Mouse (Mus musculus) ES-E14 (cell line): ENCODE measurements at regions not wholly inside any gene's neighbourhood (a gene's known extent, or its start where the extent isn't known, plus 50 kb on each side); places are given as distances from the start of the nearest gene placed in this dataset.

Source experiments
- DNase-seq: peaks from one replicate; pipeline ENCODE4 v3.0.0-alpha.2; 2013; ENCODE audit warnings: low read depth, low spot score
- H3K27ac ChIP-seq: 2 replicates; pipeline ENCODE4 v1.5.1; 2012; ENCODE audit warnings: low read depth, mild to moderate bottlenecking, low read length, moderate library complexity, mixed read lengths; ENCODE audit not compliant: poor library complexity, insufficient read depth, severe bottlenecking
- H3K36me3 ChIP-seq: 2 replicates; pipeline ENCODE4 v1.6.1; 2012; ENCODE audit warnings: mild to moderate bottlenecking, low read length, moderate library complexity, mixed read lengths; ENCODE audit not compliant: control insufficient read depth, poor library complexity, insufficient read depth, severe bottlenecking
- H3K4me1 ChIP-seq, 2 experiments: fragments of 150-350 bp in 1 of 2; sonication (generic) in 1 of 2; 2 replicates each; pipeline ENCODE4 v1.6.1; 2012; ENCODE audit warnings: low read length in 2 of 2, mild to moderate bottlenecking in 1 of 2, mixed read lengths in 1 of 2; ENCODE audit not compliant: control insufficient read depth in 2 of 2, insufficient read depth in 2 of 2, poor library complexity in 1 of 2
- H3K4me3 ChIP-seq, 2 experiments: fragments of 150-350 bp in 1 of 2; sonication (generic) in 1 of 2; 2 replicates each; pipeline ENCODE4 v1.5.1; 2012; ENCODE audit warnings: low read length in 2 of 2, low read depth in 1 of 2, mild to moderate bottlenecking in 1 of 2, mixed read lengths in 1 of 2; ENCODE audit not compliant: insufficient read depth in 1 of 2, poor library complexity in 1 of 2, severe bottlenecking in 1 of 2
- H3K9ac ChIP-seq: 2 replicates; pipeline ENCODE4 v1.6.1; 2012; ENCODE audit warnings: low read depth, mild to moderate bottlenecking, low read length, mixed read lengths; ENCODE audit not compliant: poor library complexity, insufficient read depth, severe bottlenecking
- H3K9me3 ChIP-seq: fragments of 150-350 bp; sonication (generic); 2 replicates; pipeline ENCODE4 v1.6.1; 2012; ENCODE audit warnings: low read depth, mild to moderate bottlenecking, low read length; ENCODE audit not compliant: control insufficient read depth, insufficient read depth
- CHD2 ChIP-seq: IDR thresholded peaks from 2 replicates; pipeline ENCODE4 v1.6.1; 2014; ENCODE audit warnings: mild to moderate bottlenecking, low read depth, low read length, inconsistent platforms
- HCFC1 ChIP-seq: IDR thresholded peaks from 2 replicates; pipeline ENCODE4 v1.6.1; 2012; ENCODE audit warnings: low read length, inconsistent platforms, borderline replicate concordance; ENCODE audit not compliant: insufficient read depth
- MAFK ChIP-seq: IDR thresholded peaks from 2 replicates; pipeline ENCODE4 v1.6.1; 2014; ENCODE audit warnings: mild to moderate bottlenecking, low read depth, low read length, inconsistent platforms; ENCODE audit not compliant: insufficient read depth
- ZC3H11A ChIP-seq: IDR thresholded peaks from 2 replicates; pipeline ENCODE4 v1.6.1; 2012; ENCODE audit warnings: low read depth, mild to moderate bottlenecking, inconsistent platforms, low read length, borderline replicate concordance
- ZNF384 ChIP-seq: IDR thresholded peaks from 2 replicates; pipeline ENCODE4 v1.6.1; 2012; ENCODE audit warnings: low read depth, low read length, inconsistent platforms
- in situ Hi-C, 2 experiments: fragments of 600-800 bp; cut with MboI; formaldehyde crosslinking; loops; one replicate each; pipeline ENCODE4 v1.15.1; 2025; ENCODE audit warnings: low sequenced_read_pairs in 2 of 2, inconsistent platforms in 1 of 2; ENCODE audit not compliant: unreplicated experiment in 2 of 2

DNA sequence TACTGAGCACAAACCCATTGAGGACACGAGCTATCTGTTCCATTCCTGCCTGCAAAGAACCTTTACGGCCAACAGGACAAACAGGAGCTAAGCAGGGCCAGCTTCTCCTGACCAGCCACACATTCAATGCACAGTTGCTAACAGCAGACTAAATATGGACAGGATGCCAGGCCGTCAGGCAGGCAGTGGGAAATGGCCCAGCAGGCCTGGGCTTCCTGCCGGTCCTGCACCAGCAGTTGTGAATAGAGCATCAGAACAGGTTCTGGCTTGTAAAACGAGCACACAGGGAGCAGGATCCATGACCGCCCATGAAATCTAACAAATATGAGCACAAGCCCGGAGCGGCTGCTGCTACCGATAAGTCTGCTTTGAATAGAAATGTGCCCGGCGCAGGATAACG, 384.0 kb downstream of the Ajap1 start:
- 0 out of 2 replicates have a peak overlapping the region, but pooled peaks have one; percentile 15 for H3K9ac ChIP-seq
- H3K4me1 ChIP-seq: no peaks in the 10 kb centered on the region
- H3K36me3 ChIP-seq: no peaks in the 10 kb centered on the region
- DNase-seq: no peak
- in situ Hi-C loops: no loop called here
- TF ChIP-seq ZNF384 (no peak), HCFC1 (no peak)
- no peak overlapping the region for H3K27ac ChIP-seq
- H3K9me3 ChIP-seq: no peaks in the 10 kb centered on the region
- H3K4me3 ChIP-seq: peak overlapping the region; percentile 41 to 64

- no peak for TF ChIP-seq ZC3H11A
- TF ChIP-seq HCFC1: no peak
- TF ChIP-seq ZNF384: no peak
- in situ Hi-C loops: no loop called here
- peak; percentile 39 for DNase-seq
These were observed 385.0 kb downstream of the Ajap1 start for GRCm38 (mm10) chr4:153097601-153098000.

DNA sequence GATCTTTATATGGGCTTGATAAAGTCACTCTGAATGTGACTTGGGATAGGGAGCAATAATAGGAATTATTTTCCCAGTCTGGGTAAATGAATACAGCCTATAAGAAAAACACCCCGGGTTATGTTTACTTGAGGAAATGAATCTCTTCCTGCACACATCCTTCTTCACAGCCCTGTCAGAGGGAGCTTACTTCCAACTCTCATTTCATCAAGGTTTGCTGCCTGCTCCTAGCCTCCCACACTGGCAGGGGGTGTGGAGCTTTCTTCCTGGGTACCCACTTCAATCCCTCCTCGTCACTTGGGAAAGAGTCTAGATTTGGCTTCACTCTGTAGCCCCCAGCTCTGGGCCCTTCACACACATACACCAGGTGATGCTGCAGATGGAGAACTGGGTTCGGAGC, 389.5 kb downstream of the Ajap1 start:
- H3K9me3 ChIP-seq: no peaks in the 10 kb centered on the region
- no peaks in the 10 kb centered on the region for H3K36me3 ChIP-seq
- H3K9ac ChIP-seq: no peak overlapping the region
- TF ChIP-seq MAFK (no peak), ZNF384 (no peak), HCFC1 (no peak), ZC3H11A (no peak), CHD2 (no peak)
- no peak overlapping the region for H3K4me3 ChIP-seq
- peaks cover 4 to 9% of the 10 kb centered on the region in 2 experiments; a peak in 2 of 4 replicates for H3K4me1 ChIP-seq
- in situ Hi-C loops: no loop called here
- no peak for DNase-seq
- H3K27ac ChIP-seq: no peak overlapping the region

More at GRCm38 (mm10) chr4:153097601-153098000, 385.0 kb downstream of the Ajap1 start:
- H3K4me1 ChIP-seq: no peaks in the 10 kb centered on the region
- no peak overlapping the region for H3K9ac ChIP-seq
- no peak overlapping the region for H3K4me3 ChIP-seq
- no peaks in the 10 kb centered on the region for H3K36me3 ChIP-seq
- H3K27ac ChIP-seq: no peak overlapping the region
- no peaks in the 10 kb centered on the region for H3K9me3 ChIP-seq

DNA sequence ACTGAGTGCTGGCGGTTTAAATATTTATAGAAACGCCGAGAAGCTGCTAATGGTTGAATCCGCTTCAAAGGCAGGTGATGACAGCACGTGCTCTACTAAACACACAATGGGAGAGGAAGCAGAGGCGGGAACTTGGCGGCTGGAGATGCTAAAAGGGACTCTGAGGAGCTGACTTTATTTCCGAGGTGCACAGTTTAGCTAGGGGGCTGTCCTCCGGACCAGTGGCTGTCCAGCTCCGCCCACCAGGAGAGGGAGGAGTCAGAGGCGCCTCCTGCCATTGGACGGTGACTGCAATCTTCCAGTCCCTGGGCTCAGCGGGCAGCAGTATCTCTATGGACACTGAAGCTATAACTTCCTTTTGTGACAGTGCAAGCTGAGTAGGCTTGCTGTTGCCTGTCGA, 400.4 kb downstream of the Ajap1 start:
- peak overlapping the region in 1 of 2 experiments; percentile 36; a peak in 1 of 4 replicates for H3K4me3 ChIP-seq
- no peak for DNase-seq
- no peak for TF ChIP-seq ZC3H11A
- no peak for TF ChIP-seq CHD2
- TF ChIP-seq ZNF384: no peak
- no peak for TF ChIP-seq MAFK
- no peak for TF ChIP-seq HCFC1
- in situ Hi-C loops: no loop called here
- no peaks in the 10 kb centered on the region for H3K9me3 ChIP-seq
- H3K4me1 ChIP-seq: no peaks in the 10 kb centered on the region
- no peak overlapping the region for H3K9ac ChIP-seq
- H3K27ac ChIP-seq: no peak overlapping the region
- H3K36me3 ChIP-seq: no peaks in the 10 kb centered on the region

- TF ChIP-seq CHD2: no peak
- TF ChIP-seq HCFC1: no peak
- TF ChIP-seq ZNF384: no peak
- no peak for TF ChIP-seq ZC3H11A
- TF ChIP-seq MAFK: no peak
- H3K4me3 ChIP-seq: no peak overlapping the region
- no peaks in the 10 kb centered on the region for H3K9me3 ChIP-seq
- in situ Hi-C loops: no loop called here
- H3K9ac ChIP-seq: no peak overlapping the region
- no peaks in the 10 kb centered on the region for H3K4me1 ChIP-seq
- H3K27ac ChIP-seq: no peak overlapping the region
- no peaks in the 10 kb centered on the region for H3K36me3 ChIP-seq
- no peak for DNase-seq
These were observed 408.0 kb downstream of the Ajap1 start for GRCm38 (mm10) chr4:153074590-153074989.
